Mouse (Mus musculus): ENCODE data around the gene Slc7a15.

The Slc7a15 gene

GRCm38 (mm10) chr12:8506954-8507707 is 91.7 kb downstream of the Slc7a15 start:
- DNase-seq (ENCODE audit: low spot score): no peak

- DNase-seq (ENCODE audit: low spot score): no peak
These were observed 94.7 kb downstream of the Slc7a15 start for GRCm38 (mm10) chr12:8504131-8504530.

- peak; percentile 59 for DNase-seq (ENCODE audit: low spot score)
These were observed 96.3 kb downstream of the Slc7a15 start for GRCm38 (mm10) chr12:8502546-8502945.

DNA sequence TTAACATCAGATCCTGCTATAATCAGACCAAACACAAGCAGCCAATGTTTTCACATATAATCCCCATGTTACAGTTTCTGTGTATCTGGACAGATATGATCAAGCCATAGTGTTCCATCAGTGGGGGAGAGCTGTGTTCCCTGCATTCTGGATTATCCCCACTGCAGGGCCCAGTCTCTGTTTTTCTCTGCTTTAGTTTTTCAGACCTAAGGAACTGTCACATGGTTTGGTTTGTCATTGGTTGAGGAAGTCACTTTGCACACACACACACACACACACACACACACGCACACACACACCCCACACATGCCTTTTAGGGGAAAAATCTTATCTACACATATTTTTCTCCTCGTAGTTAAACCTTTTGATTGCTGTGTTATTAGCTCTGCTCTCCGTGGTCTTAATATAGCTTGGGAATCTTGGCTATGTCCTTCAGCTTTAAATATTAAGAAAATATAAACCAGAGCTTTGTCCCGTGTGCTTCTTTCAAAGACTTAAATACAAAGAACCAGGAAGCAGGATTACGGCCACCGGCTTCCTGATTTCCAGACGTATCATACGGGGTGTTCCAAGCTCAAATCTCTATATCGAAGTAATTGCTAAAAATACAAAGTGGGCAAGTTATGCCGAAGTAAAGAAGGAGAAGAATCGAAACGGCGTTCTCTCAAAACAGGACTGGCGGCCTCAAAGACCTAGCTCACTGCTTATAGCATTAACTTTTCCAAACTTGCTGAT is 97.1 kb downstream of the Slc7a15 start:
- DNase-seq (ENCODE audit: low spot score): no peak

DNA sequence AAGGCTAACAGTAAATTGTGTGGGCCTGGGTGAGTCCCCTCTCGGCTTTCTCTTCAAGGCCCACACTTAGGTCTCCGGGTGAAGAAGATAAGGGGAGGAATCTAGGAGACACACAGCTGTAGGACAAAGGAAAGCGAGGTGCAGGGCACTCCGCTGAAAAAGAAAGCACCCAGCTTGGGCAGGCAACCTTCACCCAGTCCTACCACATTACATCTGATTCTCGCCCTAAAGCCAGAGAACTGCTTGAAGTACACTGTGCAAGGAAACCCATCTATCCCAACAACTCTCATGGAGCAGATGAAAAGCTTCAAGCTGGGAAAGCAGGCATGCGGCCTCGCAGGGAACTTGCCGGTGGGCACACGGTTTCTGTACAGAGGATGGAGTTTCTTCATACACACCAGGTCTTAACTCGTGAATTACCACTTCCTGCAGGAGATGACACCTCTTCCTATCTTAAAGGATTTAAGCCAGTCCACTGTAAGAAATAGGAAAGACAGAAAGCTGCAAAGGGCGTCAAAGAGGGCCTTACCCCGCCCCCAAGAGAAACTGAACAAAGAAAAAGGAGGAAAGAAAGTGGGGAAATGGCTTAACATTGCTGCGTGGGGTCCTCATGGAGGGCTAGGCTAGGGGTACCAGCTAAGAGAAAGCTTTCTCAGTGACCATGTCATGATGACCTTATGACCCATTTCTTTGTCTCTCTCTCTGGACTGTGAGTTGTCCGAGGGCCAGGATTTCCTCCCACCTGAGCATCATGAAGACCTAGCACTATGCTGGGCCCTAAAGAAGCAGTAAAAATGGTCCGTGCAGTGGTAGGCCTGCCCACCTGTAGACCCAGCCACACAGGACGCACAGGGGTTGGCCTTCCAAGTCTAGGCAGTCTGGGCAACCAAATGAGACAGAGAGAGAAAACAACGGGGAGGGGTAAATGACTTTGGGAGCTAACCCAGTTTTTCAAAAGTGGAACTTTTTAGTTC is 98.0 kb downstream of the Slc7a15 start:
- no peak for DNase-seq (ENCODE audit: low spot score)

- peak; percentile 92 for DNase-seq (ENCODE audit: low spot score)
These were observed 98.8 kb downstream of the Slc7a15 start, which contains the start of gene Rhob for GRCm38 (mm10) chr12:8499871-8500596. TSS of gene Rhob (minus strand) at chr12:8500009.

GRCm38 (mm10) chr12:8499001-8499870 is 99.6 kb downstream of the Slc7a15 start:
- DNase-seq (ENCODE audit: low spot score): no peak

- no peak for DNase-seq (ENCODE audit: low spot score)
These were observed 100.3 kb downstream of the Slc7a15 start for GRCm38 (mm10) chr12:8498591-8499000.

- no peak for DNase-seq (ENCODE audit: low spot score)
These were observed 100.7 kb downstream of the Slc7a15 start for GRCm38 (mm10) chr12:8498148-8498571.

GRCm38 (mm10) chr12:8497314-8497706 is 101.6 kb downstream of the Slc7a15 start:
- no peak for DNase-seq (ENCODE audit: low spot score)

DNA sequence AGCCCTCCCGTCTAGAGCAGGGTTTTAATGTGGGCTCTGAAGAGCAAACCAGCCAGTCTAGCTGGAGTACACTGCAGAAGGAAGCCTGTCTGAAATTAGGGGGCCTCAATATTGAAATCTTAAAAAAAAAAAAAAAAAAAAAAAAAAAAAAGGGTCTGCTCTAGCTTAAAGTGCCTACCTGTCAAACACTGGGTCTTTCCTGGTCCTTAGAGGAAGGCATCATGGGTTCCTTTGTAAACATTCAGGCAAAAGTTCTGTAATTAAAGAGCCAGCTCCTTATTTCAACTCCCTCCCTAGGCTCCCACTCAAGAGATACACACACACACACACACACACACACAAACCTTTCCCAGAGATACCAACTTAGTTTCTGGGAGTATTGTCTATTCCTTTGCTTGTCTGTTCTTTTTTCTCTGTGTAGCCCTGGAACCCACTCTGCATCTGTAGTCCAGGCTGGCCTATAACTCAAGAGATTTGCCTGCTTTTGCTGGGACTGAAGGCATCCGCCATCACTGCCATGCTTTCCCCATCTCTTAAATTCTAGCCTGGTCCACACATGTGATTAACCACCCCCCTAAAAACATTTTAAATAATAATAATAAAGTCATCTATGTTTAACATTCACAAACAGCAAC is 102.1 kb downstream of the Slc7a15 start:
- DNase-seq (ENCODE audit: low spot score): no peak

DNA sequence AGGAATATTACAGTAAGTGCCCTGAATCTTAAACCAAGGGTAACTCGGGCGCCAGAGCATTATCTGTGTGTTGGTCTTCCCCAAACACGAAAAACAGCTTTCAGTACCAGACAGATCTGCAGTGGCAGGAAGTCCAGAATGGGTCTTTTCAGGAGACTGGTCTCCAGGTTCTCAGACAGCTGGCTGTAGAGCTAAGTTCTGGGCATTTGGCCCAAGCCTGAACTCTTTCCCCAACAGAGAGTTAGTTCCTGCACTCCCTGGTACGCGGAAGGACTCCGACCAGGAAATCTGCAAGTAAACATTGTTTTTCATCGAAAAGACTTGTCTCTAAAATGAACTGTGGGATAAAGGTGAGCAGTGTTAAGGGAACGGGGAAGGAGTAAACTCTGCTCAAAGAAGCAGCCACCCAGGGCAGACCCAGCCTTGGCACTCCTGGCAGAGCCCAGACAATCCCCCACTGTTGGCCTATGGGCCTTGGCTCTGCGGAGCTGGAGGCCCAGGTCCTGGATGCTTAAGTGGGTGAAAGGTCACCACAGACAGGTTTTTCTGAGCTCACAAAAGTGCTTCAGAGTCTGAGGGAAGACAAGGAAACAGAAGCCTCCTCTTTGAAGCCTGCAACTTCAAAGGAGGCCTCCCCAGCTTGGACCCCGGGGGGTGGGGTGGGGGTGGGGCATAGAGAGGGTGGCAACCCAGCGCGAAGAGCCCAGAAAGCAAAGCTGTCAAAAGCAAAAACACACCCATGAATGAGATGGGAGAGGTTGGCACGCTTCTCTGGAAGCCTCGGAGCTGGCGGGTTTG is 102.8 kb downstream of the Slc7a15 start:
- DNase-seq (ENCODE audit: low spot score): peak; percentile 48

DNA sequence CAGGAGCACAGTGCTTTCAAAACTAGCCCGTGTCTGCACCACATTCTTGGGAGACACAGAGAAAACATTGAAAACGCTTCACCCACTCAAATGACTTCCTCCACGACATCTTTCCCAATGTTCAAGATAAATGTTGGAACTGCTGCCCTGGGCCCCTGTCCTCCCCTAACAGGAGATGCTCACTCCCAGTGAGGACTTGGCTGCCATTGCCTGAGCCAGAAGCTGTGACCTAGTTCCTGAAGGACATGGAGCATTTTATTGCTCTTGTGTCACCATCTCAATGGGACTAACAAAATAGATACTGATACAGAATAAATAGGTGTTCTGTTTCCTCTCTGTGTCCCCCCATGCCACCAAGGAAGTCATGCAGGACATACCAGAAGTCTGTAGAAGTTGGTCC is 104.2 kb downstream of the Slc7a15 start:
- no peak for DNase-seq (ENCODE audit: low spot score)

DNA sequence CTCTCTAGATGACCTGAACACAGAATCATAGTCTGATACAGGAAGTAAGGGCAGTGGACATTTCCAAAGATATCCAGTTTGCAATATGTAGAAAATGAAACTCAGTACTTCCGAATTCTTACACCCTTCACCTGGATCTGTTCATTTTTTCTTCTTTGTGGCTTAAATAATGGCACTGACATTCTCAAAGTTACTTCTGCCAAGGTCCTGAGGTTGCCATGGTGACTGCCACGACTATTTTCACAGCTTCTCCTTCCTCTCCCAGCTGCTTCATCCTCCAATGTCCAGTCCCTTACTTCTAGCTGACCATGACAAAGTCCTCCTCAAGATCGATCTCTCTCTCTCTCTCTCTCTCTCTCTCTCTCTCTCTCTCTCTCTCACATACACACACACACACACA is 105.5 kb downstream of the Slc7a15 start:
- no peak for DNase-seq (ENCODE audit: low spot score)

DNA sequence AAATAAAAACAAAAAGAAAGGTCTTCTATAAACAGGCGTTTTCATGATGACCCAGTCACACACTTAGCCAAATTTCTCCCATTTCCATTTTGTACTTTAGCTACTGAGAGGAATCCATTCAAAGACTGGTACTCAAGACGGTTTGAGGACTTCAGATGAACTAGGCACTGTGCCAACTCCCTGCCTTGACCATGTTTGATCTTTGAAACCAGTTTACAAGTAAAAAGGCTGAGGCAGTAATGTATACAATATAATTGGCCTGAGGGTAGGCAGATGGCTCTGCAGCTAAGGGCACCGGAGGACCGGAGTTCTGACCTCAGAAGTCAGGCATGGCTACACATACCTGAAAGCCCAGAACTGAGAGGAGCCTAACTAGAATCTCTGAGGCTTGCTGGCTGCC is 109.8 kb downstream of the Slc7a15 start:
- no peak for DNase-seq (ENCODE audit: low spot score)

DNA sequence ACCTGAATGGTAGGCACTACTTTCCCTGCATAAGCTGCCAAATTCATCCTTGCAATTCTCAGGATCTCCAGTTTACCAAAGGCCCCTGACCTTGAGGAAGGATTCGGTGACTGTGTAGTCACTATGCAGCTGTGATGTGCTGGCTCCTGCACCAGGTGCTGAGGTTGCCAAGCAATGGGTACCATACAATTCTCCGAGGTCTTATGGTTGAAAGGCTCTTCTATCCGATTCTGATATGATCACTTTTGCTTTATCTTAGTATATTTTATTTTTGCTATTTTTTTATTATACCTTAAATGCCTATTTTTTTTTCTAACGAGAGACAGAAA is 110.2 kb downstream of the Slc7a15 start:
- no peak for DNase-seq (ENCODE audit: low spot score)

DNA sequence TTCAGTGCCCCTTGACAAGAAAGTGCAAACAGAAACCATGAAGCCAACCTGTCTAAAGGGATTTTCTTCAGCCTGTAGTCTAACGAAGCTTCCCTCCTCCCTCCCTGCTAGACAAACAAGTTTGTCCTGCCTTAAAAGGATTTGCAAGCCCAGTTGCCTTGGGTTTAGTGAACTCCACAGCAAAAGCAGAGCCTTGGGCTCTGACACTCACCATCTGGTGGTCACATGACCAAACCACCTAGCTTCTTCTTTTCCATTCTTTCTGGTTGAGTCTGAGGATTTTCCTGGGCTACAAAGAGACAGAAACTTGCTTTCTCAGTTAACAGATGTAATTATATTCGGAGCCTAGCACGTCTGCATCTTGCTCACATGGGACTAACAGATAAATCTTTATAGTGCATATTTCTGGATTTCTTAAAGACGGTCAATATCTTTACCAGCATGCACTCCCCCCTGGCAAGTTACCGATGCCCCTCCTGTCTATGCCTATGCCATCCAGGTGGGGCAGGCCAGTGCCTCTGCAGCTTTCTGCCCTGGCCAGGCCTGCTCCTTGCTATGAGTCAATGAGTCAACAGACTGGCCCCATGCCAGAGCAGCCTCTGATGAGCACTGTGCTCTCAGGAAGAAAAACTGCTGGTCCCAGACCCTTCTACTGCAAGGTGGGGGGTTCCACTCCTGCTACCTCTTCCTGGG is 110.8 kb downstream of the Slc7a15 start:
- DNase-seq (ENCODE audit: low spot score): peak; percentile 89

GRCm38 (mm10) chr12:8487281-8487680 is 111.6 kb downstream of the Slc7a15 start:
- no peak for DNase-seq (ENCODE audit: low spot score)

GRCm38 (mm10) chr12:8485247-8485646 is 113.6 kb downstream of the Slc7a15 start:
- no peak for DNase-seq (ENCODE audit: low spot score)

All from urinary bladder, postnatal 25 days (tissue).